Mouse (Mus musculus): ENCODE results near the gene Smdt1. TPM values are rescaled to one million over a fixed set of nuclear protein-coding genes. Genes with fewer than 3 reads are reported as not detected.
A peak's percentile ranks its signal among the peaks of the same experiment; 100 is the strongest.

Gene Smdt1
- polyA plus RNA-seq, 1 experiment = 665 TPM

DNA sequence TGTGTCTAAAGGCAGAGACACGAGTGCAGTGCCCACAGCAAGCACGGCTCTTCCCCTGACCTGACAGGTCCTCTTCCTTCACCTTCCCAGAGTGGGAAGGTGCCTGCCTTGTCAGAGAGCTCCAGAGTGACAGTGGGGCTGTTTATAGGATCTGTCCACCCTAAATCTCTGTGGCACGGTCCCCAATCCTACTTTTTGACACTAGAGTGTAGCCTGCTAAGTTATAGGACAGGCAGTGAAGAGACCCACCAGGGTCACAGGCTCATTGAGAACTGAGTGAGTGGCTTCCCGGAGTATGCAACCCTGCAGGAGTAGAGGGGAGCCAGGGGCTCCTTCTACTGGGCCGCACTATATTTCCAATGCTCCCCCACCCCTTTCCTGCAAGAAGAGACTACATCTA lies 38.9 kb downstream of the Smdt1 start:
- no peak overlapping the region for H3K4me3 ChIP-seq
- no peak overlapping the region for H3K4me2 ChIP-seq (ENCODE audit: low read depth)
- no peaks in the 10 kb centered on the region for H3K79me2 ChIP-seq (ENCODE audit: control insufficient read depth, insufficient read depth)
- H3ac ChIP-seq (ENCODE audit: control insufficient read depth, insufficient read length) = no peak overlapping the region
- H3K36me3 ChIP-seq (ENCODE audit: control insufficient read depth, insufficient read depth) = no peaks in the 10 kb centered on the region
- TF ChIP-seq CEBPB (IDR thresholded peaks at IDR 0.05; ENCODE audit: insufficient read depth, poor library complexity, severe bottlenecking) (no peak), USF1 (IDR thresholded peaks at IDR 0.05; ENCODE audit: low read depth) (no peak), POLR2A (IDR thresholded peaks at IDR 0.05; ENCODE audit: insufficient read length, low read depth) (no peak), REST (IDR thresholded peaks at IDR 0.05; ENCODE audit: insufficient read depth, insufficient read length) (no peak), MYOG (IDR thresholded peaks at IDR 0.05; ENCODE audit: control insufficient read depth in 1 of 3, insufficient read depth in 1 of 3, insufficient read length in 2 of 3, low read depth in 2 of 3) (no peak), TCF12 (IDR thresholded peaks at IDR 0.05; ENCODE audit: insufficient read depth, poor library complexity, severe bottlenecking) (no peak), MYOD1 (IDR thresholded peaks at IDR 0.05; ENCODE audit: control insufficient read depth in 1 of 3, insufficient read length in 2 of 3, low read depth in 2 of 3) (no peak), E2F4 (IDR thresholded peaks at IDR 0.05; ENCODE audit: insufficient read depth) (no peak), TCF3 (IDR thresholded peaks at IDR 0.05; ENCODE audit: insufficient read length, low read depth) (no peak), POLR2AphosphoS2 (IDR thresholded peaks at IDR 0.05; ENCODE audit: insufficient read length, low read depth) (no peak), SRF (IDR thresholded peaks at IDR 0.05; ENCODE audit: control insufficient read depth, insufficient read length, low read depth) (no peak), MAX (IDR thresholded peaks at IDR 0.05; ENCODE audit: low read depth) (no peak)
- no peaks in the 10 kb centered on the region for H3K27me3 ChIP-seq (ENCODE audit: control insufficient read depth, insufficient read depth, insufficient read length)

DNA sequence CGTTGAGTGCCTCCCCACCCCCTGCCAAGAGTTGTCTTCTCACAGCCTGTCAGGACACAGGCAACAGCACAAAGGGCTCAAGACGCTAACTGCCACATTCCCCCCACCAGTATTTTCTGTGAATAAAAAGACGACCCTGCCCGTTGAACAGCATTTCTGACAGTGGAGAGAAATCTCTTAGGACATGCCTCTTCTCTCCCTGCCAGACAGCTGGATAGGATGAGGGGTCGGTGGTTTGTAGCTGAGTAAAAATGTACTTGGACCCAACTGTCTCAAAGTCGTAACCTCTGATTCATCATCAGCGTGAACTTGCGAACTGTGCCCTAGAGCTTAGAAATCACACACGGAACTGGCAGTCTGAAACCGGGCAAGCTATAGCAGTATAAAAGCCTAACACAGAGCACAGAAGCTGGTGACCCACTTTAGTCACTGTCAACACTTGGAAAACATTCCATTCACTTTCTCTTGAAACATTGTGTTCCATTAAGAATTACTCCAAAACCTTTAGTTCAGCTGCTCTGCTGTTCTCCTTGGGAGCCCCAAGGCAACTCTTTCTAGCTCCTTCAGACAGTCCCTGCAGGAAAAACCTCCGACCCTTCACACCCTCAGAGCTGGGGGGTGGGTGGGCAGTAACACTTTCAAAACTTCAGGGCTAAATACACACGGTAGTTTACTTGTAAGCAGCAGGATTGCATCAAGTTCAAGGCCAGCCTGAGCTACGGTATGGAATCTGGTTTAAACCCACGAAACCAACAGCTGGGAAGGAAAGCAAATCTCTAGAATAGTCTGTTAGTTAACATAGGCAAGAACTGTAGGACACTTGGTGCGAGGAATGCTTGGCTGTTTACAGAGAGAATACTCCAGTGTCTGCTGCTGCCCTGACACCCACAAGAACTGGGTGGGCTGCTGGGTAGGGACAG lies 39.8 kb downstream of the Smdt1 start:
- Histone ChIP-seq H3K4me3 (no peak overlapping the region), H3ac (ENCODE audit: control insufficient read depth, insufficient read length) (no peak overlapping the region), H3K79me2 (ENCODE audit: control insufficient read depth, insufficient read depth) (no peaks in the 10 kb centered on the region), H3K36me3 (ENCODE audit: control insufficient read depth, insufficient read depth) (no peaks in the 10 kb centered on the region), H3K27me3 (ENCODE audit: control insufficient read depth, insufficient read depth, insufficient read length) (no peaks in the 10 kb centered on the region), H3K4me2 (ENCODE audit: low read depth) (peak overlapping the region; percentile 43)
- TF ChIP-seq REST (IDR thresholded peaks at IDR 0.05; ENCODE audit: insufficient read depth, insufficient read length) (no peak), POLR2A (IDR thresholded peaks at IDR 0.05; ENCODE audit: insufficient read length, low read depth) (no peak), POLR2AphosphoS2 (IDR thresholded peaks at IDR 0.05; ENCODE audit: insufficient read length, low read depth) (no peak), MYOG (IDR thresholded peaks at IDR 0.05; ENCODE audit: control insufficient read depth in 1 of 3, insufficient read depth in 1 of 3, insufficient read length in 2 of 3, low read depth in 2 of 3) (peak in 2 of 3 experiments; percentile 7 to 16), MYOD1 (IDR thresholded peaks at IDR 0.05; ENCODE audit: control insufficient read depth in 1 of 3, insufficient read length in 2 of 3, low read depth in 2 of 3) (no peak), USF1 (IDR thresholded peaks at IDR 0.05; ENCODE audit: low read depth) (no peak)

DNA sequence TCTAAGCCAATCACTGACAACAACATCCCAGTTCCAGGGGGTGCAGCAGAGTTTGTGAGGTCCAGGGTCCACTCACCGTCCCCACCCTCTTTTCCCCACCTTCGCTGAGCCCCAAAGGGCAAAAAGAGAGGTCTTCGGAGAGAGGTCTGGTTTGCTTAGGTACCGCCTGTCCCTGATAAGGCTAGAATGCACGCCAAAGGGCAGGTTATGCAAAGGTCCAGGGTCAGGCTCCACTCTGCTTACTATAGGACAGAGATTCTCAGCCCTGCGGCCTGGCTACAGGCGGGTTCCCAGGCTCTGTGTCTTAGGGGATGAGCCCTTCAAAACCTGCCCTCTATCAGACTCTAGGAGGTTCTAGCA lies 40.7 kb downstream of the Smdt1 start:
- Histone ChIP-seq H3K27me3 (ENCODE audit: control insufficient read depth, insufficient read depth, insufficient read length) (no peaks in the 10 kb centered on the region), H3K4me2 (ENCODE audit: low read depth) (peak overlapping the region; percentile 43), H3K4me3 (peak overlapping the region; percentile 11), H3K36me3 (ENCODE audit: control insufficient read depth, insufficient read depth) (no peaks in the 10 kb centered on the region), H3ac (ENCODE audit: control insufficient read depth, insufficient read length) (no peak overlapping the region), H3K79me2 (ENCODE audit: control insufficient read depth, insufficient read depth) (no peaks in the 10 kb centered on the region)
- TF ChIP-seq SRF (IDR thresholded peaks at IDR 0.05; ENCODE audit: control insufficient read depth, insufficient read length, low read depth) = no peak
- TF ChIP-seq CEBPB (IDR thresholded peaks at IDR 0.05; ENCODE audit: insufficient read depth, poor library complexity, severe bottlenecking) = no peak
- TF ChIP-seq USF1 (IDR thresholded peaks at IDR 0.05; ENCODE audit: low read depth) = no peak
- TF ChIP-seq POLR2AphosphoS2 (IDR thresholded peaks at IDR 0.05; ENCODE audit: insufficient read length, low read depth) = no peak
- TF ChIP-seq E2F4 (IDR thresholded peaks at IDR 0.05; ENCODE audit: insufficient read depth) = no peak
- no peak for TF ChIP-seq MAX (IDR thresholded peaks at IDR 0.05; ENCODE audit: low read depth)
- no peak for TF ChIP-seq TCF12 (IDR thresholded peaks at IDR 0.05; ENCODE audit: insufficient read depth, poor library complexity, severe bottlenecking)
- no peak for TF ChIP-seq TCF3 (IDR thresholded peaks at IDR 0.05; ENCODE audit: insufficient read length, low read depth)
- no peak for TF ChIP-seq MYOG (IDR thresholded peaks at IDR 0.05; ENCODE audit: control insufficient read depth in 1 of 3, insufficient read depth in 1 of 3, insufficient read length in 2 of 3, low read depth in 2 of 3)
- TF ChIP-seq POLR2A (IDR thresholded peaks at IDR 0.05; ENCODE audit: insufficient read length, low read depth) = no peak
- TF ChIP-seq MYOD1 (IDR thresholded peaks at IDR 0.05; ENCODE audit: control insufficient read depth in 1 of 3, insufficient read length in 2 of 3, low read depth in 2 of 3) = no peak
- no peak for TF ChIP-seq REST (IDR thresholded peaks at IDR 0.05; ENCODE audit: insufficient read depth, insufficient read length)

DNA sequence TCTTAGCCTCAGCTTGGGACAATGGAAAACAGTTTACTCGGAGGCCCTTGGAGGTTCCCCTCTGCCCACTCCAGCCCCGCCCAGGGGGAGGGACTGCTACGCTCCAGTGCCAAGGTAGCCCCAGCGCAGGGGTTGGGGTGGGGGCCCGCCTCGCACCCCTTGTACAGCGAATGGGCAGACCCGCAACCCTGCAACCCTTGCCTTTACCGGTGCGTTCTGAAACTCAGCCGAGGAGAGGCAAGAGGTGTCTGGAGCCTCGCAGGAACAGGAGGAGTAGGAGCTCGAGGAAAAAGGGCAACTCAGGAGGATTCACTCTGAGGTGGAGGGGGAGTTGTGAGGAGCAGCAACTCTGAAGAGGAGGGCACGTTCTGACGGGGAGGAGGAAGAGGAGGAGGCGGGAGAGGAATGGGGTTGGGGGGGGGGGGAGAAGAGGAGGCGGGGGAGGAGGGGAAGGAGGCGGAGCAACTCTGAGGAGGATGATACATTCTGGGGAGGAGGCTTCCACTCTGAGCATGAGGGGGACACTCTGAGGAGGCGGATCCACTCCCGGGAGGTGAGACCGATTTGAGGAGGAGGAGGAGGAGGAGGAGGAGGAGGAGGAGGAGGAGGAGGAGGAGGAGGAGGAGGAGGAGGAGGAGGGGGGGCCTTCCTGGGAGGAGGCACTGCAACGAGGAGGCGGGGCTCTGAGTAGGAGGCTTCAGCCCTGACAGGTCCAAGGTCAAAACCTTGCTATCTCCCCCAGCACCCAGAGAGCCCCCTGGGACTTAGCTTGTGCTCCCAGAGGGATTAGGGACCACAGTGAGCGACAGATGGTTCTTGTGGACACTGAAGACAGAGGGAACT lies 41.3 kb downstream of the Smdt1 start, which contains the start of gene Cyp2d22:
Gene Cyp2d22, minus strand, starts transcription at position 390 of the 843 bp plus-strand sequence.
- Histone ChIP-seq H3K4me3 (peak within 1 kb of the TSS; percentile 11), H3K27me3 (ENCODE audit: control insufficient read depth, insufficient read depth, insufficient read length) (peaks cover 2% of the 10 kb centered on the region), H3K79me2 (ENCODE audit: control insufficient read depth, insufficient read depth) (no peaks in the 10 kb centered on the region), H3ac (ENCODE audit: control insufficient read depth, insufficient read length) (no peak within 1 kb of the TSS), H3K36me3 (ENCODE audit: control insufficient read depth, insufficient read depth) (no peaks in the 10 kb centered on the region), H3K4me2 (ENCODE audit: low read depth) (peak within 1 kb of the TSS; percentile 43)
- TF ChIP-seq CEBPB (IDR thresholded peaks at IDR 0.05; ENCODE audit: insufficient read depth, poor library complexity, severe bottlenecking) = no peak
- TF ChIP-seq E2F4 (IDR thresholded peaks at IDR 0.05; ENCODE audit: insufficient read depth) = no peak
- TF ChIP-seq POLR2A (IDR thresholded peaks at IDR 0.05; ENCODE audit: insufficient read length, low read depth) = no peak
- no peak for TF ChIP-seq POLR2AphosphoS2 (IDR thresholded peaks at IDR 0.05; ENCODE audit: insufficient read length, low read depth)
- no peak for TF ChIP-seq TCF12 (IDR thresholded peaks at IDR 0.05; ENCODE audit: insufficient read depth, poor library complexity, severe bottlenecking)
- TF ChIP-seq MYOG (IDR thresholded peaks at IDR 0.05; ENCODE audit: control insufficient read depth in 1 of 3, insufficient read depth in 1 of 3, insufficient read length in 2 of 3, low read depth in 2 of 3) = no peak
- no peak for TF ChIP-seq USF1 (IDR thresholded peaks at IDR 0.05; ENCODE audit: low read depth)
- no peak for TF ChIP-seq MAX (IDR thresholded peaks at IDR 0.05; ENCODE audit: low read depth)
- TF ChIP-seq REST (IDR thresholded peaks at IDR 0.05; ENCODE audit: insufficient read depth, insufficient read length) = no peak

All from myocyte (in vitro differentiated cells).